Mouse (Mus musculus) liver, embryonic 14.5 days (tissue): ENCODE results near the gene Hspbap1. TPM values are rescaled to one million over a fixed set of nuclear protein-coding genes. Genes with fewer than 3 reads are reported as not detected.

Experiments
- ATAC-seq: fragments of 200-750 bp; cut with Nextera tagmentation; 2 replicates; pipeline ENCODE4 v1.8.0; 2017; ENCODE audit warnings: moderate number of reproducible peaks, mild to moderate bottlenecking, moderate library complexity; ENCODE audit not compliant: insufficient read depth
- DNase-seq, 3 experiments: peaks; one replicate each; pipeline ENCODE4 v3.0.0-alpha.2; 2012 to 2013; ENCODE audit warnings: low read depth in 3 of 3, low spot score in 3 of 3
- H3K27ac ChIP-seq: fragments of 300-500 bp; sonication (generic); 2 replicates; pipeline ENCODE4 v1.5.1; 2014; ENCODE audit warnings: moderate library complexity, mild to moderate bottlenecking, control low read depth, inconsistent platforms
- H3K27me3 ChIP-seq: fragments of 300-500 bp; sonication (generic); 2 replicates; pipeline ENCODE4 v1.6.1; 2014; ENCODE audit warnings: mild to moderate bottlenecking, low read length, moderate library complexity; ENCODE audit not compliant: control insufficient read depth, insufficient read depth
- H3K36me3 ChIP-seq: fragments of 300-500 bp; sonication (generic); replicated peaks from 2 replicates; pipeline ENCODE4 v1.6.1; 2014; ENCODE audit warnings: low read depth; ENCODE audit not compliant: control insufficient read depth, insufficient read depth
- H3K4me1 ChIP-seq, 2 experiments: fragments of 200-500 bp in 1 of 2; fragments of 300-500 bp in 1 of 2; sonication (generic) in 1 of 2; replicated peaks; 2 replicates each; pipeline ENCODE4 v1.6.1; 2012 to 2014; ENCODE audit warnings: antibody characterized with exemption in 1 of 2, inconsistent platforms in 1 of 2, low read length in 1 of 2; ENCODE audit not compliant: control insufficient read depth in 2 of 2, insufficient read depth in 2 of 2
- H3K4me2 ChIP-seq: fragments of 300-500 bp; sonication (generic); 2 replicates; pipeline ENCODE4 v1.6.1; 2014; ENCODE audit warnings: low read depth, mild to moderate bottlenecking, control low read depth, moderate library complexity
- H3K4me3 ChIP-seq, 2 experiments: fragments of 200-500 bp in 1 of 2; fragments of 300-500 bp in 1 of 2; sonication (generic) in 1 of 2; 2 replicates each; pipeline ENCODE4 v1.5.1; 2012 to 2014; ENCODE audit warnings: low read depth in 2 of 2, low read length in 2 of 2, mild to moderate bottlenecking in 2 of 2, control low read depth in 1 of 2, inconsistent platforms in 1 of 2, moderate library complexity in 1 of 2; ENCODE audit not compliant: insufficient read depth in 1 of 2
- H3K9ac ChIP-seq: fragments of 300-500 bp; sonication (generic); replicated peaks from 2 replicates; pipeline ENCODE4 v1.6.1; 2014; ENCODE audit warnings: mild to moderate bottlenecking, control low read depth, moderate library complexity
- H3K9me3 ChIP-seq: fragments of 300-500 bp; sonication (generic); 2 replicates; pipeline ENCODE4 v1.6.1; 2016; ENCODE audit warnings: low read length, mixed read lengths; ENCODE audit not compliant: control insufficient read depth
- CTCF ChIP-seq: IDR thresholded peaks from 2 replicates; pipeline ENCODE4 v1.5.1; 2016; ENCODE audit warnings: antibody characterized with exemption, low read depth, control low read depth
- EP300 ChIP-seq: IDR thresholded peaks from 2 replicates; pipeline ENCODE4 v1.6.1; 2016; ENCODE audit warnings: antibody characterized with exemption, low read depth
- WGBS: fragments of 180-500 bp; shearing (Covaris S2); extraction: QIAGEN DNeasy Blood & Tissue Kit; methylation state at CpG from one replicate; pipeline ENCODE4 v1.1.7; 2014; ENCODE audit not compliant: insufficient replicate concordance; 5-methylcytosine and 5-hydroxymethylcytosine counted together
- polyA plus RNA-seq, 2 experiments: library from polyadenylated mRNA; depleted of rRNA in 1 of 2; stranded (reverse) in 1 of 2; unstranded in 1 of 2; fragments of >200 nt; fragmentation: Nextera tagmentation in 1 of 2; extraction: Ambion mirVana in 1 of 2; gene quantifications; 2 replicates each; pipeline versions ENCODE4 v1.2.1 to v1.2.3; 2012 to 2014

Gene Hspbap1
- polyA plus RNA-seq, 2 experiments = 12.8 to 15.3 TPM

DNA sequence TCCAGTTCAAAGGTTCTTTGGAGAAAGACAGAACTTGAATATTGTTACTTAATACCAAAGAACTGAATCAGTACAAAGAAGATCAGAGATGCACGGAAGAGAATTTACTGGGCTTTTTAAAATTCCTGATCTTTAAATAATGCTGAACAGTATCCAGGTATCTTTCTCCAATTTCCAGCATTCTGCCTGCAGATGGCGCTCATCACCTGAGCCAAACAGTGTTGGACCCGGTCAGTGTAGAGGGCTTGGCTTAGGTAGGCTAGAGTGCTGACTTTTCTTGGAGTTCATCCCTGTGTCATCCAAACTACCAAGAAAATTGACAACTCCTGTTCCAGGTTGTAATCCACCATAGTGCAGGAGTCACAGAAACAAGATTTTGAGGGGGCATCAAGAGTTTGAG lies 104.2 kb downstream of the Hspbap1 start:
- peak in 2 of 3 experiments; percentile 24 to 26 for DNase-seq
- H3K4me1 ChIP-seq = peaks cover 6 to 14% of the 10 kb centered on the region in 2 experiments
- no peak for ATAC-seq
- H3K9me3 ChIP-seq = no peaks in the 10 kb centered on the region
- H3K4me3 ChIP-seq = no peak overlapping the region
- no peak overlapping the region for H3K4me2 ChIP-seq
- H3K9ac ChIP-seq = no peak overlapping the region
- no peak for TF ChIP-seq EP300
- TF ChIP-seq CTCF = peak; percentile 84
- peaks cover 14% of the 10 kb centered on the region for H3K27me3 ChIP-seq
- H3K27ac ChIP-seq = no peak overlapping the region
- WGBS = 26% methylated on average over 3 of the region's 3 CpGs
- no peaks in the 10 kb centered on the region for H3K36me3 ChIP-seq

Other genes with a start within 250 kb of the Hspbap1 start
- gene Sema5b, start 229.2 kb upstream of the Hspbap1 start, polyA plus RNA-seq (2012; rRNA removed) = 0.13 and 0.40 TPM in 2 replicates
- gene Sema5b, start 229.2 kb upstream of the Hspbap1 start, polyA plus RNA-seq (2014; fragmentation: Nextera tagmentation; extraction: Ambion mirVana) = 0.03 and 0.29 TPM in 2 replicates
- 3.9 and 4.9 TPM in 2 replicates for gene Dirc2, start 1.0 kb upstream of the Hspbap1 start, polyA plus RNA-seq (2012; rRNA removed)
- 5.8 and 5.9 TPM in 2 replicates for gene Dirc2, start 1.0 kb upstream of the Hspbap1 start, polyA plus RNA-seq (2014; fragmentation: Nextera tagmentation; extraction: Ambion mirVana)
- 0.65 and 1.1 TPM in 2 replicates for gene Parp14, start 101.2 kb downstream of the Hspbap1 start, polyA plus RNA-seq (2012; rRNA removed)
- gene Parp14, start 101.2 kb downstream of the Hspbap1 start, polyA plus RNA-seq (2014; fragmentation: Nextera tagmentation; extraction: Ambion mirVana) = 0.88 and 0.97 TPM in 2 replicates
- gene Parp9, start 168.1 kb downstream of the Hspbap1 start, polyA plus RNA-seq (2012; rRNA removed) = 2.8 and 4.3 TPM in 2 replicates
- 6.9 and 7.6 TPM in 2 replicates for gene Parp9, start 168.1 kb downstream of the Hspbap1 start, polyA plus RNA-seq (2014; fragmentation: Nextera tagmentation; extraction: Ambion mirVana)
- gene Dtx3l, start 168.8 kb downstream of the Hspbap1 start, polyA plus RNA-seq (2012; rRNA removed) = 1.5 and 1.9 TPM in 2 replicates
- 3.2 and 3.5 TPM in 2 replicates for gene Dtx3l, start 168.8 kb downstream of the Hspbap1 start, polyA plus RNA-seq (2014; fragmentation: Nextera tagmentation; extraction: Ambion mirVana)
- gene Kpna1, start 208.4 kb downstream of the Hspbap1 start, polyA plus RNA-seq (2012; rRNA removed) = 7.7 and 10.9 TPM in 2 replicates
- gene Kpna1, start 208.4 kb downstream of the Hspbap1 start, polyA plus RNA-seq (2014; fragmentation: Nextera tagmentation; extraction: Ambion mirVana) = 35.0 and 36.1 TPM in 2 replicates